Mouse (Mus musculus): ENCODE measurements around the gene Zbtb25.

Zbtb25 gene

DNA sequence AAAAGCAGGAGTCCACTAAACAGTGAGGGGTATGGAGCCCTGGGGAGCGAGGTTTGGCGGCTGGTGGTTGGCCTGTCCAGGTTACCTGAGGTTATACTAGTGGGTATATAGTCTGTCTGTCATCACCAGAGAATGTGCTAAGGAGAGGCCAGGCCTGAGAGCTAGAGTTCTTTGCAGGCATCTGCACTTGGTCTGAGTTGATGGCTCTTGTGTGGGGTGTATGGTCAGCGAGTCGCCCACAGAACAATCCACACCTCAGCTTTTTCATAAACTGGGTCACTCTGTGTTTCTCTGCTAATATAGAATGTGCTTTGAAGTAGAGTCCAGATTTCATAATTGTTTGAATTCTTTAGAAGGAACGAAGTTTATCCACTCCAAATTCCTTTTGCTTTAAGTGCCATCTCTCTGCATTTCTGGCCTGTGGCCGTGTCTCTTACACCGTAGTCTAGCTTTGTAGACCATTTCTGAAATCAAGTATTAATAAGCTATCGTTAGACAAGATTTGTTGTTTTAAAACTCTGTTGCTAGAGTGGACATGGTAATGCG, 70.0 kb downstream of the Zbtb25 start:
- 84% methylated on average over 9 of the region's 9 CpGs for WGBS

DNA sequence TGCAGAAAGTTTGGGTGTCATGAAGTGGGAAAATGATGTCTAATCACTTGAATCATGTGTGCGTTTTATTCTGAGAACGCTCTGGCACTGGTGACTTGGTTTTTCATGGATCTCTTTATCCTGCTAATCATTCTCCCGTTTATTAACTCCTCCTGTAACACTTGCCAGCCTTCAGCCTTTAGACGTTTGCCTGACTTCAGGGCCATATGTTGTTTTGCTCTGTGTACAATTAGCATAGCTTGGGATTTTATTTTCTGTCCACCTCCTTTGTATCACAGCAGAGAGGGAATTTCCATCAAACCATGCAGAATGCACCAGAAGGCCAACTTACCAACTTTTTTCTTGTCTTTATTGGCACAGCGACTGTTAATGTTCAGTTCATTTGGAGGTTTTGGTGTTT, 71.6 kb downstream of the Zbtb25 start:
- 60% methylated on average over 5 of the region's 5 CpGs for WGBS

All from cerebral cortex, adult 2 months (tissue).